Mouse (Mus musculus): Measurements from ENCODE around the gene Scaf11.
A peak's percentile ranks its signal among the peaks of the same experiment; 100 is the strongest.
"Not testable (repeated sequence)": the region's sequence is repeated elsewhere in the genome, so short reads cannot be mapped to it uniquely, and the experiment has no call there.

Gene Scaf11

DNA sequence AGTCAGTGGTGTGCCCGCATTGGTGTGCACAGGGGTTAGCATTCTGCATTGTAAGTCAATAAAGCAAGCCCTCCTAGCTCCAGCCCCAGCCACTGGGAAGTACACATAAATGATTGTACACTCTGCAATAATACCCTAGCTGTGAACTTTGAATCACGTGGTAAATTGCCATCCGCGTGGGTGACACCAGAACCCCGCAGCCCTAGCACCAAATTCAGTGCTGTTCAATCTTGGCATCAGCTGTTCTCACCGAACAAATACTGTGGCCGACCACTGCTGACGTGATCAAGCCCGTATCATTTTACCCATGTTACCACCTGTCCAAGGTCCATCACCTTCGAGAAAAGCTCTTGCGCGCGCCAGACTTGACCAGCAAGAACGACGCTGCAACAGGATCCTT, 3.2 kb upstream of the Scaf11 start:
- DNase-seq = no peak

DNA sequence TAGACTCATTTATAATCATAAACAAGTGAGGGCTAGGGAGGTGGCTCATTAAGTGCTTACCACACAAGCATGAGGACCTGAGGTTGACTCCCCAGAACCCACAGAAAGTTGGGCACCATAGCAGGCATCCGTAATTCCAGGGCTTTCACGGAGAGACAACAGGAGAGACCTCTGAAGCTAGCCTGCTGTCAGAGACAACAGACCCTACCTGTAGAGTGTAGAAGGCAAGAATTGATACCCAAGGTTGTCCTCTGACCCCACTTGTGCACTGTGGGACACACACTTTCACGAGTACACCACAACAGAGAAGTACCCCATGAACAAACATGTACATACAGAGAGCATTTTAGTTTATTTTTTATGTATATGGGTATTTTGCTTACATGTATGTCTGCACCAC, 2.0 kb upstream of the Scaf11 start:
- DNase-seq = no peak

DNA sequence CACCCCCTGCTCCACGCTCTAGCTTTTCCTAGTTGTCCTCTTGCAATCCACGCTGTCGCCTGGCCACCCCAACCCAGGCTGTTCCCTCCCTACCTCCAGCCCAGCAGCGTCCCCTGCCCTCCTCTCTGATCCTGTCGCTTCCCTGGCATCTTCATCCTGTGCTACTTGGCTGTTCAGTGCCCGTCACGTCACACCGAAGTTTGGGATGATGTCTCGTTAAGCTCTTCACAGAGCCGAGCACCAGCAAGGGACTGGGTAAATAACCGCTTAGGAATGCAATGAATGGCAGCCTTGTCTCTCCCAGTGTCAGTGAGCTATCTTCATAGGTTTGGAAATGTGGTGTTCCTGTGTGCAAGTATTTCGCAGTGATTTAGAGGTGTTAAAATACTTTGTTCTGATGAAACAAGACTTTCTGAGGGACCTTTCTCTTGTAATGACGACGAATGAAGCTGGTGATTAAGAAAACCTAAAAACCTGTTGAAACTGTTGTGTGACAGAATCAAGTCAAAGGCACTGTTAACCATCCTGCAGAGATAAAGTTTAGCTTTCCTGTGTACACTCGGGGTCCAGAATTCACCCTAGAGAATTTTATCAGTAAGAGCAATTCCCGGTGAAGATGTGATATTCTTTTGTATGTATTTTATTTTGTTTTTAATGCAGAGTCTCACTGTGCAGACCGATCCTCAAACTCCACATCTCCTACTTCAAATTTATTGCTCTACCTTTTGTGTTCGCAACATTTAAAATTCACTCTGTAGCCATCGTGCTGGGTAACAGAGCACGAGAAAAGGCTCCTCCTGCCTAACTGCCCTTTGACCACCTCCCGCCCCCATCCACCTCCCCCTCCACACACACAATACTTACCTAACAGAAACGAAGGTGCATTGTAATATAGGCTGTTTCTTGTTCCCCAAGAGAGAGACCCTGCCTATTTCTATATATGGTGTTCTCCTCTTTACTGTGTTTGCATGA, 1.2 kb upstream of the Scaf11 start:
- DNase-seq = no peak

DNA sequence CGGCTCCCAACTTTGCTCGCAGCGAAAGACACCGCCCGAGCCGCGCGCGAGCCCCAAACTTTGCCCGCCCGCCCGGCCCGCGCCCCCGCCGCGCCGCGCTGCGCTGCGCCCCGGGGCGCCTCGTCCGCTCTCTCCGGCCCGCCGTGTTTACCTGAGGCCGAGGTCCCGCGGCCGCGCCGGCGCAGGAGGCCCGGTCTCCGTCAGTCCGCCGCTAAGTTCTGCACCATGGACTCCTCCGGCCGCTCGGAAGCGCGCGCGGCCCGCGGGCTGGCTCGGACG, 253 bp downstream of the Scaf11 start:
- DNase-seq = no peak

DNA sequence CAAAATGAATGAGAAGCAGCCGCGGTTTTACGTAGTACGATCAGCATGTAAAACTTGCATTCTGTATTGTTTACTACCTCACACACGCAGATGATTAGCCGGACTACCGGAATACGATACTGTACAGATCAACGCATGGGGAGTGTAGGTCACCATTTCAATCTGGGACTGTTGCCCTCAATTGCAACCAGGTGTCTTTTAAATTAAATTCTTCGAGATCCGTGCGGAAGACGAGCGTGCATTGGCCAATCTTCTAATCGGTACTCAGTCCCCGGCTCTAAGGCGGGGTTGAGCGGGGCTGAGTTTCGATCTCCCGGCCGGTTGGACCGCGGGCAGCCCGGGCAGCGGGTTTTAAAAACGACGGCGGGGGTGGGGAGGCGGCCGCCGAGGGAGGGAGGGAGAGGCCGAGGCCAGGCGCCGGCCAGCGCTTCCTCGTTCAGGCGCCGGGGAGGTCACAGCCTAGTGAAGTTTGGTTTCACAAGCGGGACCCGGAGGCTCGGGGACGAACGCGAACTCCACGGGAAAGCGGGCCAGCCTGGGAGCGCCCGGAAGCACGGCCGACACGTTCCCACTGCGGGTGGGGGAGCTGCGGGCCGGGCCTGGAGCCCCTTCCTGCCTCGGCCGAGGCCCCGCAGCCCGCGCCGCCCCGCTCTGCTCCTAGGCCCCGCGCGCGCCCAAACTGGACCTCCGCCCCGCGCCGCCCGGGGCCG, 747 bp downstream of the Scaf11 start:
- peak; percentile 53 to 60 for DNase-seq

DNA sequence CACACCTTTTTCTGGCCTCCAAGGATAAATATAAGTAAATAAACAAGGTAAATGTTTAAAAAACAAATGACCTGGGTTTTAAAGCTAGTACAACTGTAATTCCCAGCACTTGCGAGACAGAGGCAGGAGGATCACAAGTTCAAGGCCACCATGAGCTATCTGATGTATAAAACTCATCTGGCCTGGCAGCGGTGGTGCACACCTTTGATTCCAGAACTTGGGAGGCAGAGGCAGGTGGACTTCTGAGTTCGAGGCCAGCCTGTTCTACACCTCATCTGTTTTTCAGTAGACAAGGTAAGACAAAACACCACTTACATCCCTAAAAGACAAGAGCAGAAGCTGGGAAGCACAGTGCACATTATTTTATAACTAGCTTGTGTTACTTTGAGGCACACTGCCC, 2.4 kb downstream of the Scaf11 start:
- DNase-seq = no peak

DNA sequence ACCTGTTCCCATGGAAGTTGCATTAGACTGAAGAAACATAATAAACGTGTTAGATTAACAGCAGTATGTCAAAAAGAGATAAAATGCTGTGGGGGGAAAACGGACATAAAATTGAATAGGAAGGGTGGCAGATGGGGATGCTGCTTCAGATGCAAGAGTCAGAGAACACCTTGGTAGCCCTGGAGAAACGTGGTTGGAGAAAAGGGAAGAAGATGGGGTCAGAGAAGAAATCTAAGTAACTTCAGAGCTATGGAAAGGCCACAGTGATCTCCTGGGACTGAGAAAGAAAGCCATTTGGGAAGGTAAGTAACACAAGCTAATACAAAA, 3.3 kb downstream of the Scaf11 start:
- no peak for DNase-seq

DNA sequence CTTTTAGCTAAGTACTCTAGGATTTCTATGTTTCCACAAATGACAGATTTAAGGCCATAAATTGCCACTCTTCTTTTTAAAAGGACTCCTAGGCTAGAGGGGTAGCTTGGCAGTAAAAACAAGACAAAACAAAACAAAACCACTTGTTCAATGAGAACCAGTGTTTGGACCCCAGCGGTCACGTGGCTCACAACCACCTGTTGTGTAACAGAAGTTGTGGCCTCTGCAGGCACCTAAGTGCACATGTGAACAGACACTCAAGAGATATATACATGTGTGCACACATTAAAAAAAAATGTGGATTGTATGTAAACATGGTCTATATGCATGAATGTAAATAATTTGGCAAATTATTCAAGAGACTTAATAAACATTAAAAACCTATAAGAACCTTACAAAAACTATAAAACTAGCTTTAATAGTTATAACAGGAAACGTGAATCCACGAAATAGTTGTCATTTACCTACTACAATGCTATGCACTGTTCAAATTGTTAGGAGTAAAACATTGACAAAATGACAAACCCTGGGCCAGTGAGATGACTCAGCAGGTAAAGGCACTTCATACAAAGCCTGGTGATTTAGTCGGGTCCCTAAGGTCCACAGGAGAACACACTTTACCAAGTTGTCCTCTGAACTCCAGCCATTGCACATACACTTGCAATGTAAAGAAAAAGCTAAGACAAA, 3.8 kb downstream of the Scaf11 start:
- DNase-seq = no peak

DNA sequence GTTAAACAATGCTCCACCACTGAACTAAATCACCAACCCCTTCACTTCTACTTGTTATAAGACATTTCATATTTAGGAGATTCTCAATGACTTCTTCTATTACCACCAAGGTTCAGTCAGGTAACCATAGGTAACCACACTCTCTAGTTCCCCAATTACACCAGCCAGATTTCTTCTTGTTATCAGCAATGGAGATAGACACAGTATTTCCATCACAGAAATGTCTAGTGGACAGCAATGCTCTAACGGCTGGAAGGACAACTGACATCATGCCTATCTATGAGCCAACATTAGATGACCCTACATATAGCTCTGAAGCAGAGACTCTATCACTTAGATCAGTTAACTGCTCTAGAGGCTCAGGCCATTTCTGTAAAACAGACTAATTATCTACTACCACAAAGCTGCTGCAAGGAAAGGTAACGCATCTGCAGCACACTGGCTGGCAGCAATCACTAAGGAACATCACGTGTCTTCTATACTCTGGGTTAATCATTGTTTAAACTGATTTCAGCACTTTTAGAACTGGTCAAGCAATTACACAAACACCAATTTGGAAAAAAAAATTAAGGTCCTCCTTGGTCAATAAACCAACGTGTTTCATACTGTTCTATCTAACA, 4.9 kb downstream of the Scaf11 start:
- no peak for DNase-seq

DNA sequence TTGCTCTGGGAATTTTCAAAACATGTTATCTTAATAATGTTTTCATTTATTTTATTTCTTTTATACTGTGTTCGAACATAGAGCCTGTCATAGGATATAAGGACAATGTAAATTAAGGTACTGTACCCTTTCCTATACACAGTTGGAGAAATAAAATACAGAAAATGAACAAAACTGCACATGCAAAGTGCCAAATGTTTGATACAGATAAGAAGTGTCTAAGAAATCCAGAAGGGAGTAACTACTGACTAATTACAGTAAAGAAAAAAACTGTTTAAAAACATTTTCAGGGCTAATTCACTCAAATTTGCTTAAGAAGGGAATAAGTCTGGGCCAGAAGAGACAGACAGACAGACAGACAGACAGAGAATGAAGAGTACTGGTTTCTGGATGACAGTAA, 7.3 kb downstream of the Scaf11 start:
- no peak for DNase-seq

DNA sequence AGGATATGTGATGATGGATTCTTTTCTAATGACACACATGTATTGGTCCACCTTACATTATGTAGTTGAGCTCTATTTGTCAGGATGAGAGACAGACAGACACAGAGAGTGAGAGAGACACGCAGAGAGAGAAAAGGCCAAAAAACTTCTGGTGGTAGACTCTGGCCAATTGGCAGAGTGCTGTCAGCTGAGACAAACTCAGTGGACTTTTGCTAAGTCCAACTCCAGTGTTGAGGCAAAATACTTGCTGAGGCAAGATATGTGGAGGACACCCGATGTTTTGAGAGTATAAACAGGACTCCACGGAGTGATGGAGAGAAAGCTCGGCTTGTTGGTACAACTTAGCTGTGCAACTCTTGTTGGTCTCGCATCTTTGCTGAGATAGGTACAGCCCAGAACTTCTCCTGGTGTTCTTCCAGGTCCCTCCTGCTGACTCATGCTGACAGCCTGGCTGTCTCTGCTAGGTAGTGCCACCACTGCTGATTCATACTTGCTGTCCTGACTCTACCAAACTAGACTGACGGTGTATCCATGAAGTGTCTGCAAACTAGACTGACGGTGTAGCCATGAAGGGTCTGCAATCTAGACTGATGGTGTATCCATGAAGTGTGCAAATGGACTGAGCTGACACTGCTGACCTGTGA, 11.9 kb downstream of the Scaf11 start:
- DNase-seq = no peak

DNA sequence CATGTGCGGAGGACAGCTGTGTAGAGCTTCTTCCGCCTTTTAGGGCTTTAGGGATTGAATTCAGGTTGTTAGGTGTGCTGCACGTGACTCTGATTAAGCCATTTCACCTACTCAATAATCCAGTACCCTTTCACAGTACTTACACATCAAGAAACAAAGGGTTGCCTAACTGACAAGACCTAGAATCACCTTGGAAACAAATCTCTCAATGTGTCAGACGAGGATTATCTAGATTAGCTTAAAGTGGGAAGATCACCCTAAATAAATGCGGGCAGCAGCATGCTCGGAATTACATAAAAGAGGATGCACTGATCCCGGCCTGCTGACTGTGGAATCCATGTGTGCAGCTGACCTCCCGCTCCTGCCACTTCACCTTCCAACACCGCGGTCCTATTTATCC, 13.9 kb downstream of the Scaf11 start:
- no peak for DNase-seq

DNA sequence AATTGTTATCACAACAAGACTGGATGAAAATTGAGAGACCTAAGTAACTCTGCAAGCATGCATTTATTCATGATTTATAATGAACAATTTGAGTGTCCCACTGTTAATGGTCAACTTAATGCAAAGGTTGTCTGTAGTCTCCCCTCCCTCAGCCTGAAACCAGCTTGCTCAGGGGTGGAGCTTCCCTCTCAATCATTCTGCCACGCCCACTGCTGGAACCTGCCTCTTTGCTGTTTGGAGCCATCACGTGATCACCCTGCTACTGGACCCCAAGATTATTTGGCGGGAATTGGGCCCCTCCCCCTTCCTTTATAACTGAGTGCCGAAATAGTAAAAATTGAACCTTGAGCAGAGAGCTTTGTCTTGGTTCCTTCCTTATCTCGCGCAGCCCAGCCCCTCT, 19.2 kb downstream of the Scaf11 start:
- not testable (repeated sequence) for DNase-seq

DNA sequence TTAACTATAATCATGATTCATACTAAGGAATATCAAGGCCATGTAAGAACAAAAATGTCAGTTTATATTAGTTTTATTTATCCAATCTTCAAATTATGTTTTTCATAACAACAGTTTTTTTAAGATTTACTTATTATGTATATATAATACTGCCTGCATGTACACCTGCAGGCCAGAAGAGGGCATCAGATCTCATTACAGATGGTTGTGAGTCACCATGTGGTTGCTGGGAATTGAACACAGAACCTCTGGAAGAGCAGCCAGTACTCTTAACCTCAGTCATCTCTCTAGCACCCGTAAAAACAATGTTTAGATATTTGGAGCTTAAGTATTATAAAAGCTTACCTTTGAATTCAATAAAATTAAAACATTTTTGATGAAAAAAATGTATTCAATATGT, 26.4 kb downstream of the Scaf11 start:
- no peak for DNase-seq

DNA sequence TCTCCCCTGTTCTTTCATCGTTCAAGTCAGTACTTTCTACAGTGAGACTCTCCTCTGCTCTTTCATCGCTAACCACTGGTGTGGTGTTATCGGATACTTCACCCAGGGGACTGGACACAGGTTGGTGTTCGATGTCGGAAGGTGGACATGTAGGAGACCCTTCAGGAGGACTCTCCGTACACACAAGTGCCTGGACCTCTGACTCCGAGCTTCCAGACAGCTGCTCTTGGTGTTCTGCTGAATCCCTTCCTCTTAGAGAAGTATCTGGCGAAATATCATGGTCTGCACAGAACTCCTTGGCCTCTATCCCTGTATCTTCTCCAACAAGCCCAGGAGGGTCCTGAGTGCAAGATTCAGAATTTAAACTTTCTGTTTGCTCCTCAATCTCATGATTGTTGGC, 40.7 kb downstream of the Scaf11 start:
- DNase-seq = no peak

DNA sequence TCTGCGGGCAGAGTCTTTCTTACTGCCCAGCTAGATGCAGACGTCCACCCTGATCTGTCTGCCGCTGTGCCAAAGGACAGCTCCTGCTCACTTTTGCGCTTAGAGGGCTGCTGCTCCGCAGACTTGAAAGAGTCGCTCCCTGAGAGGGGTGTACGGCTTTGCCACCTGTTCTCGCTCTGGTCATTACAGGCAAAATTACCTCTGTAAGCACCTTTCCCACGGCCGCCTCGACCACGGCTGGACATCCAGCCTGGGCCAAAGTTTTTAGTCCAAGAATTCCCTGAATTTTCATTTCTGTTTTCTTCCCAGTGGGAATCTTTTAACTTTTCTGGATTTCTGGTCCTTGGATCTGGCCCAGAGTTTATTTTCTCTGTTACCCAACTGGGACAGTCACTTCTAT, 42.5 kb downstream of the Scaf11 start:
- DNase-seq = no peak

DNA sequence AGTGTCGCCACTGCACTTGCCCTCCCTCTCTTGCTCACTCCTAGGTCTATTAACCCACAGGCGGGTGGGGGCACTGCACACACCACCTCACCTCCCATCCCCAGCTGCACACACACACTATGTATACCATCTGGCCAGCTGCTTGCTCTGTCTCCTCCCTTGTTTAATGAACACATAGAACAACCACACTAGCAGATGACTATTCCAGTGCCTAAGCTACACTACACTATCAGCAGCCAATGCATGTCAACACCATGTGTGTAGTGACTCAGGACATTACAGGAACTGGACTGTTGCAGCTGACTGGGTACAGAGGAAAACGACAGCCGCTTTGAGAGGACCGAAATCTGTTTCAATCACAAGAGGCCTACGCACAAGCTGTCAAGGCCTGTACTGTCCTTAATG, 51.9 kb downstream of the Scaf11 start:
- DNase-seq = no peak

DNA sequence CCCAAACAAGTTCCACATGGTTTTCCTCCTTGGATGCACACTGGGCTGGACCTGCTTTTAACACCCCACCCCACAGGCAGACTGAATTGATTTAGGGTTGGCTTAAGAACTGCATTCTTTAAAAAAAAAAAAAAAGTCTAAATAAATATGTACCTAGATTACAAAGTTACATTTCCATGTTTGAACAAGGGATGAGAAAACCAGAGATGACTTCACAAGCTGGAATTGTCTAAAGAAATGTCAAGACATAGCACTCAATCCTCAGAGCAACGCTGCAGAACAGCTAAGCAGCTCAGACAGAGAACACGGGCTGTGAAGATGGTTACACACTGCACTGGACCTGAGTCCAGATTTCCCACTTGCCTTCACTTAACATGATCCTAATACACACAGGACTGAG, 53.5 kb downstream of the Scaf11 start:
- no peak for DNase-seq

DNA sequence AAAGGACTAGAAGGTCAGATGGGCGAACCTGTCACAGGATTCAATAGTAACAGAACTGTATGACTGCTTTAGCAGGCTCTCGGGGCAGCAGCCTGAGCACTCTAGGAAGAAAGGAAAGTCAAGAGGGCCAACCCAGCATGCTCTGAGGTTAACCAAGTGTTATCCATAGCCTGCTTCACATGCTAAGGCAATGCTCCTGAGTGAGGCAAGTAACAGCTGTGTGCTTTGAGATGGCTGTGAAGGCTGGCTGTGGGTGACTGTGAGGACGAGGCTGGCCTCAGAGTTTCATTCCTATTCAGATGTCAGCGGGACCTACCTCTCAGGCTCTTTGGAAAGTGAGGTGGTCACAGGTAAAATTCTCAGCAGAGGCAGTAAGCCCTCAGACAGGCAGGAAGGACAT, 54.4 kb downstream of the Scaf11 start:
- no peak for DNase-seq

DNA sequence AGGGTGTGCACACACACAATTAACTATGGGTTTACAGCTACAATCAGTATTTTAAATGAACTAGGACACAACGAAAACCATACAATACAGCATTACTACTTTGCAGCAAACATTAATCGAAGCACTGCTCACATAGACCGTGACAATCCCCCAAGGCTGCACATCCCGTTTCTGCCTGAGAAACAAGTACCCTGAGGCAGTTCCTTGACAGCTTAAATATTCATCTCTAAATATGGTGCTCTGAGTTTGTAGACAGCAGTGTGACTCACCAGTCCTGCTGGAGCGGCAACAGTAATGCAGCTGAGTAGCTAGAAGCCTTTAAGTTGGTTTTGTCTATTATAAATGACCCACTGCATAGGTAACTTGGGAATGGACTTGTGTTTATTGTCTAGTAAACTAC, 55.1 kb downstream of the Scaf11 start:
- DNase-seq = no peak

DNA sequence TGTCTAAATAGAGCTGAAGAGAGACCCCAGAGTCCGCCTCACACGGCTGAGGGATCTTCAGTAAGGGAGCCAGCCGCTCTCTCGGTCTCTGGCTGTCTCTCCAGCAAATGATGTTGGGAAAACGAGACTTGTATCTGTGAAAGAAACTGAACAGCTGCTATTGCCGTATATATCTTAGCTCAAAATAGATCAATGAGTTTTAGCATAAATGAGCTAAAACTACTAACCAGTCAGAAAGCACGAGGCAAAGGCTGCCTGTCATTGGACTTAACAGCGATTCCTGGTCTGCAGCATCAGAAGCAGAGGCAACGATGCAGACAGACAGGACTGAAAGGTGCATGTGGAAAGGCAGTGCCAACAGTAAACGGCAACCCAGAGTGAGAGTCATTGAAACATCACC, 62.3 kb downstream of the Scaf11 start:
- DNase-seq = no peak

DNA sequence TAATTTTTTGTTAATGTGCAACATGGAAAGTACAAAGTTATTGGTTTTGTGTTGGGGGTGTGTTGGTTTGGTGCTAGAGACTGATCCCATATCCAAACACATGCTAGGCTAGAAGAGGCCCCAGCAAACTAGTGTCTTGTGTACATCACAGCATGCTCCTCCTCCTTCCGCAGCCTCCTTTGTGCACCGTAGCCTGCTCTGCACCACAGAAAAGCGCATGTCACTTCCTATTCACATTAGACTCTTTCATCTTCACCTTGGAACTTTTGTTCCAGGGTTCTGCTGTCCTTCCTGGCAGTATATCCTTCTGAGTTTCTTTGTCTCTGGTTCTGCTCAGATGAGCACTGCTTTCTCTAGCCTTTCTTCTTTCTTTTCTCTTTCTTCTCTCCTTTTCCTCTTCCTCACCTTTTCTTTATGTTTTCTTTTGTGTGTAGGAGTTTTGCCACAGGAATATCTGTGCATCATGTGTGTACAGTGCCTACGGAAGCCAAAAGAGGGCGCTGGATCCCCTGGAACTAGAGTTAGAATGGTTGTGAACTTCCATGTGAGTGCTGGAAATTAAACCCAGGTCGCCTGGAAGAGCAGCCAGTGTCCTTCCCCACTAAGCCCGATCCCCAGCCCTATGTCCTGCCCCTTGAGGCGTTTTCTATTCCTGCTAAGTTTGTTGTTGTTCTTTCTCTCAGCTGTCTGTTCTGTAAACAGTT, 63.9 kb downstream of the Scaf11 start:
- DNase-seq = no peak

DNA sequence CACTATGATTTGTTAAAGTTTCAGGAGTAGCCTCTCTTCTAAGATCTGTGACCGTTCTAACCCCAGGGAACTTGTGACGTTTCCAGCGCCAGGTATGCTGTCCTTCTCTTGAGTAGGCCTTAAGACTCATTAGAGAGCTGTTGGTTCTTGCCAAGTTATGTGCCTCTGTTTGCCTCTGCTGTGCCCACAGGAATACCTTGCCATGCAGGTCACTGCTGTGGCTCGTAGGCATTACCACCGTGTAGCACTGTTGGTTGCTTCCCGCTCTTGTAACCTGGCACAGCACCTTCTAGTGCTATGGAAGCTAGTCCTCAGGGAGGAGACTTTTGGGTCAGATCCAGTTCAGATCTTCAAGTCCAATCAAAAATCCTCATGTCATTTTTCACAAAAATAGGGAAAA, 65.6 kb downstream of the Scaf11 start:
- DNase-seq = no peak

Measured in thymus, adult 18-20 months (tissue).